Mouse (Mus musculus) bone marrow macrophage, adult 2 months (primary cell): Measurements from ENCODE around the gene Tmco1.

Experiments used
- CTCF ChIP-seq: IDR thresholded peaks from 2 replicates; pipeline ENCODE4 v1.5.1; 2012; ENCODE audit warnings: low read depth, mild to moderate bottlenecking, low read length, moderate library complexity
- POLR2A ChIP-seq: IDR thresholded peaks from 2 replicates; pipeline ENCODE4 v1.6.1; 2012; ENCODE audit warnings: mild to moderate bottlenecking, low read depth, low read length, borderline replicate concordance

DNA sequence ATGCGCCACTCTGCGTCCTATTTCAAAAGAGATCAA, 23.0 kb upstream of the Tmco1 start, which contains the start of gene Uck2:
- TF ChIP-seq CTCF (no peak), POLR2A (no peak)
